Mouse (Mus musculus) spleen, adult 18-20 months (tissue): ENCODE data around the gene Mettl2.
"Not testable (repeated sequence)": the region's sequence is repeated elsewhere in the genome, so short reads cannot be mapped to it uniquely, and the experiment has no call there.

ENCODE experiments used
- DNase-seq, 2 experiments: peaks; one replicate each; pipeline ENCODE4 v3.0.0; 2022; ENCODE audit warnings: mixed read lengths in 2 of 2

Gene Mettl2

GRCm38 (mm10) chr11:105125735-105126519, at the start of gene Mettl2:
Gene Mettl2 (plus strand): TSS chr11:105126425.
- DNase-seq = peak; percentile 68 to 69

GRCm38 (mm10) chr11:105112448-105112847, 13.8 kb upstream of the Mettl2 start:
- not testable (repeated sequence) for DNase-seq

GRCm38 (mm10) chr11:105117814-105118213, 8.4 kb upstream of the Mettl2 start:
- DNase-seq = no peak

- no peak for DNase-seq
Observed at GRCm38 (mm10) chr11:105120551-105121061, 5.6 kb upstream of the Mettl2 start.

GRCm38 (mm10) chr11:105121792-105122191, 4.4 kb upstream of the Mettl2 start:
- DNase-seq = not testable (repeated sequence)

GRCm38 (mm10) chr11:105123986-105124385, 2.2 kb upstream of the Mettl2 start:
- DNase-seq = peak in 1 of 2 experiments; percentile 26

- DNase-seq = no peak
Observed at GRCm38 (mm10) chr11:105126520-105127029, 350 bp downstream of the Mettl2 start.

- no peak for DNase-seq
Observed at GRCm38 (mm10) chr11:105135692-105136091, 9.5 kb downstream of the Mettl2 start.

- DNase-seq = not testable (repeated sequence)
Observed at GRCm38 (mm10) chr11:105137255-105137654, 11.0 kb downstream of the Mettl2 start.

- not testable (repeated sequence) for DNase-seq
Observed at GRCm38 (mm10) chr11:105140512-105140911, 14.3 kb downstream of the Mettl2 start.

GRCm38 (mm10) chr11:105141115-105141514, 14.9 kb downstream of the Mettl2 start:
- no peak for DNase-seq

GRCm38 (mm10) chr11:105143564-105143963, 17.3 kb downstream of the Mettl2 start:
- DNase-seq = no peak

- DNase-seq = no peak
Observed at GRCm38 (mm10) chr11:105144084-105144483, 17.9 kb downstream of the Mettl2 start.

GRCm38 (mm10) chr11:105144508-105145210, 18.4 kb downstream of the Mettl2 start:
- DNase-seq = no peak

- DNase-seq = no peak
Observed at GRCm38 (mm10) chr11:105145211-105145610, 19.0 kb downstream of the Mettl2 start.

- DNase-seq = no peak
Observed at GRCm38 (mm10) chr11:105146593-105146992, 20.4 kb downstream of the Mettl2 start, which contains the start of gene Gm10842. Gene Gm10842 (plus strand): TSS chr11:105146893.

GRCm38 (mm10) chr11:105149353-105149752, 23.1 kb downstream of the Mettl2 start:
- no peak for DNase-seq

- DNase-seq = no peak
Observed at GRCm38 (mm10) chr11:105149766-105150165, 23.5 kb downstream of the Mettl2 start.

- no peak for DNase-seq
Observed at GRCm38 (mm10) chr11:105150691-105151090, 24.5 kb downstream of the Mettl2 start.

- no peak for DNase-seq
Observed at GRCm38 (mm10) chr11:105151226-105152016, 25.2 kb downstream of the Mettl2 start.

- DNase-seq = no peak
Observed at GRCm38 (mm10) chr11:105152017-105152300, 25.7 kb downstream of the Mettl2 start.

- DNase-seq = no peak
Observed at GRCm38 (mm10) chr11:105152357-105152899, 26.2 kb downstream of the Mettl2 start.
